Mouse (Mus musculus): ENCODE measurements at regions not wholly inside any gene's neighbourhood (a gene's known extent, or its start where the extent isn't known, plus 50 kb on each side); places are given as distances from the start of the nearest gene placed in this dataset.

DNA sequence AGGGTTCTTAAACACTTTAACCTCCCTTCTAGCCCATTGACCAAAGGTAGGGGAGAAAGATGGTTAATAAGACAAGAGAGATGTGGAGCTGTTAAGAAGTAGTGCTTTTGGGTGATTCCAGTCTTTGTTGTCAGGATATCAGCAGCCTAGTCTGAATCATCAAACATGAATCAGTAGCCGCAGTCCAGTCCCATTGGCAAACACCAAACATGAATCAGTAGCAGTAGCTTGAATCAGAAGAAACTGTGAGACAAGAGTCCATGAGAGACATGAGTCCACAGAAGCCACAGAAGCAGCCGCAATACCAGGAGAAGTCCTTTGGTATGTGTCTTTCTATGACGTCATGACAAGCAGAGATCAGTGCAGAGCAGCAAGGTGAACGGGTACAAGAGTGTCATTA, 110.5 kb upstream of the Frmd4a start:
- TF ChIP-seq POLR2A (IDR thresholded peaks at IDR 0.05; ENCODE audit: low read depth, low read length) (no peak), CTCF (IDR thresholded peaks at IDR 0.05; ENCODE audit: extremely low read depth, insufficient read depth, insufficient read length, insufficient replicate concordance) (no peak)
